Mouse (Mus musculus) ES-Bruce4 (cell line): ENCODE data around the gene Phf3. TPM values are rescaled to one million over a fixed set of nuclear protein-coding genes. Genes with fewer than 3 reads are reported as not detected.
A peak's percentile ranks its signal among the peaks of the same experiment; 100 is the strongest.
"Not testable (repeated sequence)": the region's sequence is repeated elsewhere in the genome, so short reads cannot be mapped to it uniquely, and the experiment has no call there.

ENCODE experiments used
- H3K27ac ChIP-seq: 2 replicates; pipeline ENCODE4 v1.5.1; 2012; ENCODE audit warnings: low read length, inconsistent platforms; ENCODE audit not compliant: insufficient read depth
- H3K27me3 ChIP-seq: 2 replicates; pipeline ENCODE4 v1.6.1; 2012; ENCODE audit warnings: mild to moderate bottlenecking, low read length, inconsistent platforms; ENCODE audit not compliant: control insufficient read depth, poor library complexity, insufficient read depth, severe bottlenecking
- H3K36me3 ChIP-seq: 2 replicates; pipeline ENCODE4 v1.6.1; 2012; ENCODE audit warnings: inconsistent platforms, mild to moderate bottlenecking, low read length, moderate library complexity; ENCODE audit not compliant: control insufficient read depth, poor library complexity, insufficient read depth, severe bottlenecking
- H3K4me1 ChIP-seq: one replicate; pipeline ENCODE4 v1.8.1; 2011; ENCODE audit warnings: low read length; ENCODE audit not compliant: control insufficient read depth, insufficient read depth
- H3K4me3 ChIP-seq: 2 replicates; pipeline ENCODE4 v1.5.1; 2011; ENCODE audit warnings: low read depth, mild to moderate bottlenecking, low read length
- H3K9ac ChIP-seq: 2 replicates; pipeline ENCODE4 v1.6.1; 2012; ENCODE audit warnings: low read depth, mild to moderate bottlenecking, inconsistent platforms; ENCODE audit not compliant: poor library complexity, severe bottlenecking
- H3K9me3 ChIP-seq: replicated peaks from 2 replicates; pipeline ENCODE4 v1.6.1; 2012; ENCODE audit warnings: mild to moderate bottlenecking, low read length, inconsistent platforms; ENCODE audit not compliant: control insufficient read depth, poor library complexity, insufficient read depth, severe bottlenecking
- CTCF ChIP-seq: IDR thresholded peaks from one replicate; pipeline ENCODE4 v1.8.1; 2011; ENCODE audit warnings: low read depth, low read length
- EP300 ChIP-seq: IDR thresholded peaks from 2 replicates; pipeline ENCODE4 v1.6.1; 2011; ENCODE audit warnings: low read depth, low read length; ENCODE audit not compliant: insufficient read depth
- POLR2A ChIP-seq: IDR thresholded peaks from one replicate; pipeline ENCODE4 v1.8.1; 2011; ENCODE audit warnings: low read length; ENCODE audit not compliant: insufficient read depth
- polyA plus RNA-seq: library from polyadenylated mRNA; stranded (reverse); fragments of >200 nt; gene quantifications from 2 replicates; pipeline ENCODE4 v1.2.4, GENCODE M21; 2011; ENCODE audit warnings: low read depth; ENCODE audit not compliant: missing spikeins, insufficient read depth, insufficient read length

The Phf3 gene
- polyA plus RNA-seq, 1 experiment, result 203 TPM

GRCm38 (mm10) chr1:30903480-30904218, 29.9 kb upstream of the Phf3 start:
- no peaks in the 10 kb centered on the region for H3K27me3 ChIP-seq
- H3K9ac ChIP-seq, result no peak overlapping the region
- no peaks in the 10 kb centered on the region for H3K4me1 ChIP-seq
- H3K9me3 ChIP-seq, result peaks cover 13% of the 10 kb centered on the region
- no peak overlapping the region for H3K27ac ChIP-seq
- TF ChIP-seq POLR2A (no peak), CTCF (no peak), EP300 (no peak)
- H3K4me3 ChIP-seq, result no peak overlapping the region
- H3K36me3 ChIP-seq, result no peaks in the 10 kb centered on the region; the same call in 1 of the 2 replicates

- 0 out of 2 replicates have a peak overlapping the region, but pooled peaks have one; percentile 36 for H3K27ac ChIP-seq
- H3K4me3 ChIP-seq, result no peak overlapping the region
- TF ChIP-seq POLR2A (no peak), EP300 (no peak), CTCF (no peak)
- H3K9ac ChIP-seq, result no peak overlapping the region
- H3K27me3 ChIP-seq, result no peaks in the 10 kb centered on the region
- H3K4me1 ChIP-seq, result no peaks in the 10 kb centered on the region
- peaks cover 18% of the 10 kb centered on the region for H3K9me3 ChIP-seq
- H3K36me3 ChIP-seq, result no peaks in the 10 kb centered on the region; the same call in 1 of the 2 replicates
Observed at GRCm38 (mm10) chr1:30898691-30899090, 25.0 kb upstream of the Phf3 start.

- not testable (repeated sequence) for H3K4me3 ChIP-seq, H3K27ac ChIP-seq, H3K9ac ChIP-seq, H3K36me3 ChIP-seq, H3K27me3 ChIP-seq, H3K4me1 ChIP-seq
- H3K9me3 ChIP-seq, result peaks cover 18% of the 10 kb centered on the region
Observed at GRCm38 (mm10) chr1:30895366-30895765, 21.6 kb upstream of the Phf3 start.

GRCm38 (mm10) chr1:30883806-30884205, 10.1 kb upstream of the Phf3 start:
- H3K27ac ChIP-seq, H3K4me1 ChIP-seq, H3K9ac ChIP-seq, H3K36me3 ChIP-seq, H3K9me3 ChIP-seq, H3K27me3 ChIP-seq, H3K4me3 ChIP-seq: not testable (repeated sequence)

- no peak overlapping the region for H3K9ac ChIP-seq
- H3K4me3 ChIP-seq, result no peak overlapping the region
- H3K27me3 ChIP-seq, result no peaks in the 10 kb centered on the region
- no peaks in the 10 kb centered on the region for H3K9me3 ChIP-seq
- H3K36me3 ChIP-seq, result no peaks in the 10 kb centered on the region
- peak overlapping the region; percentile 12 for H3K27ac ChIP-seq
- TF ChIP-seq CTCF (no peak), EP300 (peak; percentile 80)
- H3K4me1 ChIP-seq, result no peaks in the 10 kb centered on the region
Observed at GRCm38 (mm10) chr1:30875746-30876145, 2.0 kb upstream of the Phf3 start.

GRCm38 (mm10) chr1:30874261-30875131, 775 bp upstream of the Phf3 start:
- Histone ChIP-seq H3K27me3 (no peaks in the 10 kb centered on the region), H3K4me3 (peak overlapping the region; percentile 69), H3K27ac (peak overlapping the region; percentile 90), H3K36me3 (peaks cover 4% of the 10 kb centered on the region; the same call in 1 of the 2 replicates), H3K9me3 (no peaks in the 10 kb centered on the region), H3K9ac (peak overlapping the region; percentile 100), H3K4me1 (peaks cover 2% of the 10 kb centered on the region)
- TF ChIP-seq CTCF, result no peak
- no peak for TF ChIP-seq EP300
- no peak for TF ChIP-seq POLR2A
